Mouse (Mus musculus) intestine, postnatal 0 days (tissue): ENCODE measurements around the gene Gm5269. TPM values are rescaled to one million over a fixed set of nuclear protein-coding genes. Genes with fewer than 3 reads are reported as not detected.
A peak's percentile ranks its signal among the peaks of the same experiment; 100 is the strongest.

Experiments
- ATAC-seq: fragments of 200-750 bp; cut with Nextera tagmentation; 2 replicates; pipeline ENCODE4 v1.8.0; 2017; ENCODE audit warnings: mild to moderate bottlenecking, moderate TSS enrichment, moderate library complexity
- H3K27ac ChIP-seq: fragments of 300-500 bp; sonication (generic); 2 replicates; pipeline ENCODE4 v1.5.1; 2014; ENCODE audit warnings: mild to moderate bottlenecking, low read depth, low read length, moderate library complexity
- H3K27me3 ChIP-seq: fragments of 300-500 bp; sonication (generic); replicated peaks from 2 replicates; pipeline ENCODE4 v1.6.1; 2014; ENCODE audit warnings: low read length, mixed read lengths; ENCODE audit not compliant: control insufficient read depth, insufficient read depth
- H3K36me3 ChIP-seq: fragments of 300-500 bp; sonication (generic); 2 replicates; pipeline ENCODE4 v1.6.1; 2014; ENCODE audit warnings: mild to moderate bottlenecking, moderate library complexity; ENCODE audit not compliant: control insufficient read depth, insufficient read depth
- H3K4me1 ChIP-seq: fragments of 300-500 bp; sonication (generic); replicated peaks from 2 replicates; pipeline ENCODE4 v1.6.1; 2014; ENCODE audit warnings: antibody characterized with exemption, low read length, mixed read lengths; ENCODE audit not compliant: control insufficient read depth, insufficient read depth
- H3K4me2 ChIP-seq: fragments of 300-500 bp; sonication (generic); replicated peaks from 2 replicates; pipeline ENCODE4 v1.6.1; 2014; ENCODE audit warnings: low read depth, mild to moderate bottlenecking, moderate library complexity
- H3K4me3 ChIP-seq: fragments of 300-500 bp; sonication (generic); 2 replicates; pipeline ENCODE4 v1.5.1; 2014; ENCODE audit warnings: low read depth, low read length
- H3K9ac ChIP-seq: fragments of 300-500 bp; sonication (generic); 2 replicates; pipeline ENCODE4 v1.6.1; 2014; ENCODE audit warnings: mild to moderate bottlenecking, low read depth, low read length
- H3K9me3 ChIP-seq: fragments of 300-500 bp; sonication (generic); 2 replicates; pipeline ENCODE4 v1.6.1; 2016; ENCODE audit warnings: mixed run types; ENCODE audit not compliant: control insufficient read depth
- CTCF ChIP-seq: sonication (generic); IDR thresholded peaks from 2 replicates; pipeline ENCODE4 v1.5.1; 2016; ENCODE audit warnings: low read depth, mild to moderate bottlenecking, control low read depth, antibody characterized with exemption, moderate library complexity
- WGBS: fragments of 180-500 bp; shearing (Covaris S2); extraction: QIAGEN DNeasy Blood & Tissue Kit; methylation state at CpG from one replicate; pipeline ENCODE4 v1.1.7; 2014; 5-methylcytosine and 5-hydroxymethylcytosine counted together
- polyA plus RNA-seq: library from polyadenylated mRNA; unstranded; fragments of >200 nt; fragmentation: Nextera tagmentation; extraction: Ambion mirVana; gene quantifications from 2 replicates; pipeline ENCODE4 v1.2.1, GENCODE M21; 2015

Gm5269 gene
- polyA plus RNA-seq, 1 experiment from 2014 or later = not detected

GRCm38 (mm10) chr1:45875640-45876039, 14.4 kb downstream of the Gm5269 start:
- no peaks in the 10 kb centered on the region for H3K9me3 ChIP-seq
- no peak for TF ChIP-seq CTCF
- H3K4me3 ChIP-seq = no peak overlapping the region
- H3K9ac ChIP-seq = no peak overlapping the region
- WGBS = 70% methylated on average over 2 of the region's 2 CpGs
- no peak overlapping the region; the same call in 1 of the 2 replicates for H3K27ac ChIP-seq
- H3K4me2 ChIP-seq = no peak overlapping the region
- no peaks in the 10 kb centered on the region for H3K36me3 ChIP-seq
- H3K27me3 ChIP-seq = no peaks in the 10 kb centered on the region
- 0 out of 2 replicates have a peak, but pooled peaks cover 5% of the 10 kb centered on the region for H3K4me1 ChIP-seq
- no peak for ATAC-seq

- 54% methylated on average over 2 of the region's 2 CpGs for WGBS
- Histone ChIP-seq H3K27me3 (no peaks in the 10 kb centered on the region), H3K36me3 (no peaks in the 10 kb centered on the region), H3K27ac (no peak overlapping the region), H3K4me2 (no peak overlapping the region), H3K4me3 (no peak overlapping the region), H3K4me1 (0 out of 2 replicates have a peak, but pooled peaks cover 5% of the 10 kb centered on the region), H3K9ac (no peak overlapping the region), H3K9me3 (no peaks in the 10 kb centered on the region)
- TF ChIP-seq CTCF = no peak
- ATAC-seq = 0 out of 2 replicates have a peak, but pooled peaks have one; percentile 17
Measured at GRCm38 (mm10) chr1:45873250-45873649, 16.8 kb downstream of the Gm5269 start.

GRCm38 (mm10) chr1:45868479-45869137, 21.5 kb downstream of the Gm5269 start:
- 51% methylated on average over 3 of the region's 3 CpGs for WGBS
- peak overlapping the region; percentile 37; the same call in 1 of the 2 replicates for H3K27ac ChIP-seq
- no peaks in the 10 kb centered on the region for H3K36me3 ChIP-seq
- no peak overlapping the region for H3K4me3 ChIP-seq
- no peaks in the 10 kb centered on the region for H3K9me3 ChIP-seq
- H3K4me2 ChIP-seq = no peak overlapping the region
- no peak for TF ChIP-seq CTCF
- ATAC-seq = peak; percentile 37; the same call in 1 of the 2 replicates
- H3K4me1 ChIP-seq = peaks cover 5% of the 10 kb centered on the region; the same call in 1 of the 2 replicates
- no peak overlapping the region for H3K9ac ChIP-seq
- no peaks in the 10 kb centered on the region for H3K27me3 ChIP-seq

- H3K4me1 ChIP-seq = peaks cover 5% of the 10 kb centered on the region; the same call in 1 of the 2 replicates
- no peak overlapping the region for H3K27ac ChIP-seq
- no peaks in the 10 kb centered on the region; the same call in 1 of the 2 replicates for H3K9me3 ChIP-seq
- TF ChIP-seq CTCF = no peak
- H3K4me2 ChIP-seq = no peak overlapping the region
- H3K36me3 ChIP-seq = no peaks in the 10 kb centered on the region
- H3K27me3 ChIP-seq = no peaks in the 10 kb centered on the region
- ATAC-seq = no peak
- no peak overlapping the region for H3K9ac ChIP-seq
- no peak overlapping the region for H3K4me3 ChIP-seq
- 69% methylated on average over 1 of the region's 1 CpGs for WGBS
Measured at GRCm38 (mm10) chr1:45868050-45868449, 22.0 kb downstream of the Gm5269 start.

- H3K4me3 ChIP-seq = no peak overlapping the region
- no peaks in the 10 kb centered on the region for H3K27me3 ChIP-seq
- no peak for ATAC-seq
- H3K27ac ChIP-seq = no peak overlapping the region
- 39% methylated on average over 3 of the region's 3 CpGs for WGBS
- no peaks in the 10 kb centered on the region for H3K36me3 ChIP-seq
- no peaks in the 10 kb centered on the region; the same call in 1 of the 2 replicates for H3K9me3 ChIP-seq
- no peak overlapping the region for H3K4me2 ChIP-seq
- H3K4me1 ChIP-seq = no peaks in the 10 kb centered on the region; the same call in 1 of the 2 replicates
- H3K9ac ChIP-seq = no peak overlapping the region
- no peak for TF ChIP-seq CTCF
Measured at GRCm38 (mm10) chr1:45866288-45867018, 23.6 kb downstream of the Gm5269 start.

DNA sequence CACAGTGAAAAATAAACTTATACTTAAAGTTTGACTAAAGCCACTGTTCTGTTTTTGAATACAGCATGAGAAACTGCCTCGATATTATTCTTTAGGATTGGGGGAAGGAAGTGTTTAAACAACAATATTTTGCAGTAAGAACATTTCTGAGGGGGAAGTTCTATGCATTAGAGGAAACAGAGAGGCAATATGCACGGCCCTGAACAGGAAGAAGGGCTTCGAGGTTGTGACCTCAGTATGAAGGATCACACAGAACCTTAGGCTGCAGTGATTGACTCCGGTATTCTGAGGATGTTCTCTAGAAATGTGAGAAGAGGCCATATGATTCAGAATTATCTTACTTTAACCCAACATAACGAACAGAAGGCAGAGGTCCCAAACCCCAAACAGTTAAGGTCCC, 24.3 kb downstream of the Gm5269 start:
- H3K4me3 ChIP-seq = no peak overlapping the region
- no peak overlapping the region for H3K9ac ChIP-seq
- no peak for ATAC-seq
- no peak overlapping the region for H3K4me2 ChIP-seq
- 54% methylated on average over 5 of the region's 5 CpGs for WGBS
- H3K27ac ChIP-seq = no peak overlapping the region
- H3K36me3 ChIP-seq = no peaks in the 10 kb centered on the region
- no peaks in the 10 kb centered on the region; the same call in 1 of the 2 replicates for H3K4me1 ChIP-seq
- H3K27me3 ChIP-seq = no peaks in the 10 kb centered on the region
- no peaks in the 10 kb centered on the region; the same call in 1 of the 2 replicates for H3K9me3 ChIP-seq
- no peak for TF ChIP-seq CTCF
